8 mouse cellular contexts compared by ENCODE assay signal in the genomic region with DNA sequence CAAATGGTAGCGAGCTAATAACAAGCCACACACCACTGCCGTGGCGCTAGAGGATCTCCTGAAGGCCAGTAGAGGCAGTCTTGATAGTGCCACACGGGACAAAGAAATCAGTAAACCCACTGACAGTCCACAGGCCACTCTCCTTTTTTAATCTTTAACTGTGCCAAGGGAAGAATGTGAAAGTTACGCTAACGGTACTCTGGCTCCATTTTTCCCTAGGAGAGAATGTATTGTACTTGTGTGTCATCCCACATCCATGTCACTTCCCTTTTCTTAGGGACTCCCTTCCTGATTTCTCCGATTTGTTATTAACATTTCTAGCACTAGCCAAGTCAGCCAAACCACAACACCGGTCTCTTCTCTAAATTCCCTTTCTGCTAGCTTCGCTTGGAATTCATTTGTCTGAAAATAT. TPM values are rescaled to one million over a fixed set of nuclear protein-coding genes. Genes with fewer than 3 reads are reported as not detected.
DNase-seq lines count a peak whose midpoint lies in the region; ATAC-seq and TF ChIP-seq lines count a peak whose summit lies in the region.

No protein-coding gene starts in this region.

- no peaks in the 10 kb centered on the region for H3K9me3 ChIP-seq in limb, embryonic 11.5 days (ENCODE audit: control insufficient read depth, low read length)
- H3K9me3 ChIP-seq in midbrain, embryonic 11.5 days (ENCODE audit: control insufficient read depth, low read length): no peaks in the 10 kb centered on the region

- ATAC-seq in limb, embryonic 11.5 days (ENCODE audit: insufficient number of reproducible peaks, low FRiP score, low TSS enrichment, low read depth): no peak
- no peak for ATAC-seq in midbrain, embryonic 11.5 days (ENCODE audit: low FRiP score)

- H3K27me3 ChIP-seq in C2C12 (ENCODE audit: control insufficient read depth, insufficient read depth, insufficient read length): no peaks in the 10 kb centered on the region
- H3K27me3 ChIP-seq in limb, embryonic 11.5 days (ENCODE audit: control insufficient read depth, insufficient read depth, low read length): 0 out of 2 replicates have a peak, but pooled peaks cover 6% of the 10 kb centered on the region
- no peaks in the 10 kb centered on the region for H3K27me3 ChIP-seq in midbrain, embryonic 11.5 days (ENCODE audit: control insufficient read depth, insufficient read depth, low read length)

- H3K27ac ChIP-seq in limb, embryonic 11.5 days (replicated peaks; ENCODE audit: low read depth, low read length): no peak overlapping the region
- H3K27ac ChIP-seq in midbrain, embryonic 11.5 days (ENCODE audit: low read depth, low read length): no peak overlapping the region

- H3K4me3 ChIP-seq in C2C12 (ENCODE audit: insufficient read depth, poor library complexity, severe bottlenecking): peak overlapping the region; percentile 82
- H3K4me3 ChIP-seq in limb, embryonic 11.5 days (ENCODE audit: low read depth, low read length): peak overlapping the region; percentile 70; the same call in 1 of the 2 replicates
- no peak overlapping the region for H3K4me3 ChIP-seq in midbrain, embryonic 11.5 days (ENCODE audit: low read depth, low read length)

- peaks cover 45% of the 10 kb centered on the region for H3K79me3 ChIP-seq in C2C12 (ENCODE audit: low read depth)

- H3K9ac ChIP-seq in limb, embryonic 11.5 days (ENCODE audit: low read length): no peak overlapping the region
- no peak overlapping the region for H3K9ac ChIP-seq in midbrain, embryonic 11.5 days (ENCODE audit: low read length)

- TF ChIP-seq CTCF in C2C12 (IDR thresholded peaks at IDR 0.05; ENCODE audit: control insufficient read depth, insufficient read depth, insufficient read length): no peak

- 30% methylated on average over 9 of the region's 9 CpGs for WGBS in limb, embryonic 11.5 days
- WGBS in midbrain, embryonic 11.5 days: 62% methylated on average over 9 of the region's 9 CpGs

- peak overlapping the region; percentile 84; the same call in 1 of the 2 replicates for H3K4me2 ChIP-seq in limb, embryonic 11.5 days (ENCODE audit: low read depth, severe bottlenecking)
- H3K4me2 ChIP-seq in midbrain, embryonic 11.5 days: peak overlapping the region; percentile 76

- H3K79me2 ChIP-seq in C2C12 (ENCODE audit: control insufficient read depth, insufficient read depth): peaks cover 63% of the 10 kb centered on the region

- H3ac ChIP-seq in C2C12 (ENCODE audit: control insufficient read depth, insufficient read length, low read depth): peak overlapping the region; percentile 80

- peaks cover 30% of the 10 kb centered on the region for H3K36me3 ChIP-seq in C2C12 (ENCODE audit: control insufficient read depth, insufficient read depth)
- H3K36me3 ChIP-seq in limb, embryonic 11.5 days (ENCODE audit: control insufficient read depth, insufficient read depth, low read length): no peaks in the 10 kb centered on the region
- no peaks in the 10 kb centered on the region for H3K36me3 ChIP-seq in midbrain, embryonic 11.5 days (ENCODE audit: control insufficient read depth, insufficient read depth, low read length)

- DNase-seq in embryo, embryonic 11 days: peak; percentile 29
- peak; percentile 46 for DNase-seq in heart, postnatal 4 days
- no peak for DNase-seq in limb, embryonic 11.5 days (ENCODE audit: low spot score)
- DNase-seq in midbrain, embryonic 11.5 days (ENCODE audit: low spot score, missing footprints): peak; percentile 87
- DNase-seq in right cerebral cortex, postnatal 25 days: no peak
- DNase-seq in layer of hippocampus, adult 8-10 months (ENCODE audit: low spot score in 2 of 2): no peak
- no peak for DNase-seq in frontal cortex, postnatal 36 days (ENCODE audit: low spot score in 2 of 2)

- H3K4me1 ChIP-seq in limb, embryonic 11.5 days (ENCODE audit: control insufficient read depth, insufficient read depth, low read length): 0 out of 2 replicates have a peak, but pooled peaks cover 3% of the 10 kb centered on the region
- no peaks in the 10 kb centered on the region for H3K4me1 ChIP-seq in midbrain, embryonic 11.5 days (ENCODE audit: control insufficient read depth, insufficient read depth, low read length)

TF ChIP-seq in C2C12, 6 proteins besides CTCF, POLR2A, EP300 and RAD21:
- no peak for TF ChIP-seq MYOG (IDR thresholded peaks at IDR 0.05; ENCODE audit: control insufficient read depth, extremely low read depth, insufficient read length)
- no peak for TF ChIP-seq MAX (IDR thresholded peaks at IDR 0.05)
- TF ChIP-seq MYOD1 (IDR thresholded peaks at IDR 0.05; ENCODE audit: control insufficient read depth, insufficient read length, low read depth): no peak
- no peak for TF ChIP-seq CEBPB (IDR thresholded peaks at IDR 0.05; ENCODE audit: low read depth)
- TF ChIP-seq USF1 (IDR thresholded peaks at IDR 0.05; ENCODE audit: low read depth): no peak
- no peak for TF ChIP-seq FOSL1 (IDR thresholded peaks at IDR 0.05; ENCODE audit: insufficient read depth, low read length, poor library complexity, severe bottlenecking)

RNA-seq across cellular contexts. Expression of gene Pdlim5, which starts 1.5 kb away (rescaled TPM):
- 40.0 TPM for polyA plus RNA-seq in C2C12 (2012; fragmentation: generic; extraction: Trizol)
- 100 to 1,000 TPM; 480 to 524 TPM for total RNA-seq in heart, postnatal 4 days (2021)
- 15.3 and 15.6 TPM in 2 replicates for polyA plus RNA-seq in limb, embryonic 11.5 days (2014; fragmentation: Nextera tagmentation; extraction: Ambion mirVana)
- polyA plus RNA-seq in midbrain, embryonic 11.5 days (2014; fragmentation: Nextera tagmentation; extraction: Ambion mirVana): 17.5 and 20.3 TPM in 2 replicates
- total RNA-seq in layer of hippocampus, adult 8-10 months (2022): 10 to 100 TPM; 26.5 to 29.5 (median 28.1) TPM

Comparison
In these comparisons a context has a peak if more than half of its experiments do, and no peak if none do; other contexts are left out.
1. DNase-seq: peak in embryo, embryonic 11 days (single experiment), heart, postnatal 4 days (single experiment) and midbrain, embryonic 11.5 days (single experiment); none in limb, embryonic 11.5 days (single experiment), right cerebral cortex, postnatal 25 days (single experiment), layer of hippocampus, adult 8-10 months (0 of 2) and frontal cortex, postnatal 36 days (0 of 2).